Mouse (Mus musculus) heart, postnatal 4 days (tissue): Measurements from ENCODE around the gene Adamts13. TPM values are rescaled to one million over a fixed set of nuclear protein-coding genes. Genes with fewer than 3 reads are reported as not detected.
A peak's percentile ranks its signal among the peaks of the same experiment; 100 is the strongest.

ENCODE experiments used
- DNase-seq: peaks from one replicate; pipeline ENCODE4 v3.0.0; 2021
- total RNA-seq, 2 experiments: library from RNA; stranded (reverse); gene quantifications; 2 replicates each; pipeline ENCODE4 v1.2.3; 2021

Gene Adamts13
- total RNA-seq, 2 experiments from 2014 or later, result not detected

- DNase-seq, result peak; percentile 88
These were observed 65.4 kb downstream of the Adamts13 start for GRCm38 (mm10) chr2:27038596-27038995.

- peak; percentile 37 for DNase-seq
These were observed 66.1 kb downstream of the Adamts13 start for GRCm38 (mm10) chr2:27039286-27039685.

GRCm38 (mm10) chr2:27042131-27042844, 69.1 kb downstream of the Adamts13 start:
- DNase-seq, result no peak

- DNase-seq, result peak; percentile 93
These were observed 70.2 kb downstream of the Adamts13 start for GRCm38 (mm10) chr2:27043461-27043860.

- no peak for DNase-seq
These were observed 71.0 kb downstream of the Adamts13 start for GRCm38 (mm10) chr2:27044166-27044565.

- DNase-seq, result no peak
These were observed 71.4 kb downstream of the Adamts13 start for GRCm38 (mm10) chr2:27044641-27045040.

GRCm38 (mm10) chr2:27045979-27046770, 73.0 kb downstream of the Adamts13 start:
- peak; percentile 83 for DNase-seq

GRCm38 (mm10) chr2:27049408-27049807, 76.2 kb downstream of the Adamts13 start:
- no peak for DNase-seq

- no peak for DNase-seq
These were observed 85.0 kb downstream of the Adamts13 start for GRCm38 (mm10) chr2:27058251-27058650.

GRCm38 (mm10) chr2:27058751-27059150, 85.5 kb downstream of the Adamts13 start:
- no peak for DNase-seq

GRCm38 (mm10) chr2:27059187-27059586, 86.0 kb downstream of the Adamts13 start:
- no peak for DNase-seq

Other genes with a start within 250 kb of the Adamts13 start
- gene Abo, start 108.4 kb upstream of the Adamts13 start, total RNA-seq, result not detected
- 10 to 100 TPM; 14.7 to 15.7 TPM for gene Surf6, start 70.5 kb upstream of the Adamts13 start, total RNA-seq
- 10 to 100 TPM; 30.2 to 36.1 TPM for gene Med22, start 62.7 kb upstream of the Adamts13 start, total RNA-seq
- gene Rpl7a, start 62.7 kb upstream of the Adamts13 start, total RNA-seq, result 100 to 1,000 TPM; 414 to 433 TPM
- gene Surf2, start 57.0 kb upstream of the Adamts13 start, total RNA-seq, result 10 to 100 TPM; 16.4 to 17.4 TPM
- 10 to 100 TPM; 40.7 to 41.9 TPM for gene Surf1, start 56.9 kb upstream of the Adamts13 start, total RNA-seq
- gene Surf4, start 39.5 kb upstream of the Adamts13 start, total RNA-seq, result 100 to 1,000 TPM; 110 to 117 TPM
- not detected for gene Stkld1, start 39.4 kb upstream of the Adamts13 start, total RNA-seq
- gene Rexo4, start 9.0 kb upstream of the Adamts13 start, total RNA-seq, result 10 to 100 TPM; 19.1 to 20.4 TPM
- gene Cacfd1, start 36.5 kb downstream of the Adamts13 start, total RNA-seq, result 10 to 100 TPM; 28.0 to 29.7 TPM
- gene Slc2a6, start 54.6 kb downstream of the Adamts13 start, total RNA-seq, result under 1 TPM; 0.18 to 0.24 TPM
- not detected for gene Mymk, start 98.8 kb downstream of the Adamts13 start, total RNA-seq
- gene Adamtsl2, start 106.0 kb downstream of the Adamts13 start, total RNA-seq, result 10 to 100 TPM; 10.6 to 11.4 TPM
- gene Fam163b, start 169.1 kb downstream of the Adamts13 start, total RNA-seq, result under 1 TPM; 0.55 to 0.65 TPM
- 1 to 10 TPM; 1.1 to 1.8 TPM for gene Dbh, start 191.8 kb downstream of the Adamts13 start, total RNA-seq